Mouse (Mus musculus): ENCODE data around the gene Napepld. TPM values are rescaled to one million over a fixed set of nuclear protein-coding genes. Genes with fewer than 3 reads are reported as not detected.

Gene Napepld
- polyA plus RNA-seq, 1 experiment from 2014 or later = 2.5 TPM

GRCm38 (mm10) chr5:21658623-21659395 lies 42.4 kb downstream of the Napepld start:
- no peak overlapping the region for H3K4me2 ChIP-seq (replicated peaks)
- ATAC-seq (ENCODE audit: low FRiP score, low read depth) = peak; percentile 71
- H3K36me3 ChIP-seq = peaks cover 68% of the 10 kb centered on the region

GRCm38 (mm10) chr5:21658038-21658437 lies 43.2 kb downstream of the Napepld start:
- no peak for ATAC-seq (ENCODE audit: low FRiP score, low read depth)

More at GRCm38 (mm10) chr5:21658623-21659395, 42.4 kb downstream of the Napepld start:
- Histone ChIP-seq H3K27me3 (no peaks in the 10 kb centered on the region), H3K9ac (no peak overlapping the region), H3K9me3 (no peaks in the 10 kb centered on the region), H3K4me3 (no peak overlapping the region), H3K4me1 (no peaks in the 10 kb centered on the region), H3K27ac (no peak overlapping the region)
- WGBS = 50% methylated on average over 11 of the region's 11 CpGs

GRCm38 (mm10) chr5:21656912-21657311 lies 44.3 kb downstream of the Napepld start:
- Histone ChIP-seq H3K27me3 (no peaks in the 10 kb centered on the region), H3K36me3 (peaks cover 71% of the 10 kb centered on the region), H3K27ac (no peak overlapping the region), H3K4me2 (replicated peaks) (no peak overlapping the region), H3K4me3 (no peak overlapping the region), H3K9ac (no peak overlapping the region), H3K9me3 (no peaks in the 10 kb centered on the region), H3K4me1 (0 out of 2 replicates have a peak, but pooled peaks cover 2% of the 10 kb centered on the region)
- ATAC-seq (ENCODE audit: low FRiP score, low read depth) = no peak
- 91% methylated on average over 9 of the region's 9 CpGs for WGBS

More at GRCm38 (mm10) chr5:21658038-21658437, 43.2 kb downstream of the Napepld start:
- Histone ChIP-seq H3K36me3 (peaks cover 68% of the 10 kb centered on the region), H3K4me3 (no peak overlapping the region), H3K4me2 (replicated peaks) (no peak overlapping the region), H3K9ac (no peak overlapping the region), H3K9me3 (no peaks in the 10 kb centered on the region), H3K4me1 (no peaks in the 10 kb centered on the region), H3K27me3 (no peaks in the 10 kb centered on the region), H3K27ac (no peak overlapping the region)
- WGBS = 93% methylated on average over 6 of the region's 6 CpGs

GRCm38 (mm10) chr5:21651885-21652612 lies 49.1 kb downstream of the Napepld start:
- peak; percentile 61; the same call in 1 of the 2 replicates for ATAC-seq (ENCODE audit: low FRiP score, low read depth)
- no peaks in the 10 kb centered on the region for H3K9me3 ChIP-seq
- peaks cover 69% of the 10 kb centered on the region for H3K36me3 ChIP-seq
- no peak overlapping the region for H3K9ac ChIP-seq
- no peak overlapping the region for H3K4me3 ChIP-seq
- WGBS = 61% methylated on average over 7 of the region's 7 CpGs
- no peaks in the 10 kb centered on the region for H3K27me3 ChIP-seq
- no peak overlapping the region for H3K4me2 ChIP-seq (replicated peaks)
- no peak overlapping the region for H3K27ac ChIP-seq
- peaks cover 8% of the 10 kb centered on the region for H3K4me1 ChIP-seq

- ATAC-seq (ENCODE audit: low FRiP score, low read depth) = no peak
- Histone ChIP-seq H3K27me3 (no peaks in the 10 kb centered on the region), H3K4me3 (no peak overlapping the region), H3K4me2 (replicated peaks) (no peak overlapping the region), H3K27ac (no peak overlapping the region), H3K9ac (no peak overlapping the region), H3K9me3 (no peaks in the 10 kb centered on the region), H3K4me1 (peaks cover 15% of the 10 kb centered on the region), H3K36me3 (peaks cover 64% of the 10 kb centered on the region)
- 79% methylated on average over 2 of the region's 2 CpGs for WGBS
These were observed 50.5 kb downstream of the Napepld start for GRCm38 (mm10) chr5:21650736-21651135.

- H3K27me3 ChIP-seq = peaks cover 22% of the 10 kb centered on the region
- H3K9me3 ChIP-seq = no peaks in the 10 kb centered on the region
- H3K9ac ChIP-seq = peak overlapping the region; percentile 84
- peaks cover 12% of the 10 kb centered on the region for H3K4me1 ChIP-seq
- ATAC-seq (ENCODE audit: low FRiP score, low read depth) = peak; percentile 39; the same call in 1 of the 2 replicates
- under 1% methylated on average over 25 of the region's 25 CpGs for WGBS
- H3K27ac ChIP-seq = peak overlapping the region; percentile 82
- peak overlapping the region; percentile 82 for H3K4me3 ChIP-seq
- peaks cover 32% of the 10 kb centered on the region for H3K36me3 ChIP-seq
- peak overlapping the region; percentile 84 for H3K4me2 ChIP-seq (replicated peaks)
These were observed 55.1 kb downstream of the Napepld start for GRCm38 (mm10) chr5:21646133-21646491.

- H3K4me1 ChIP-seq = peaks cover 14% of the 10 kb centered on the region
- H3K9ac ChIP-seq = peak within 1 kb of the TSS; percentile 84
- H3K27me3 ChIP-seq = peaks cover 22% of the 10 kb centered on the region
- under 1% methylated on average over 35 of the region's 40 CpGs for WGBS
- H3K27ac ChIP-seq = peak within 1 kb of the TSS; percentile 82
- peak; percentile 99 for ATAC-seq (ENCODE audit: low FRiP score, low read depth)
- H3K9me3 ChIP-seq = no peaks in the 10 kb centered on the region
- H3K36me3 ChIP-seq = peaks cover 27% of the 10 kb centered on the region
- peak within 1 kb of the TSS; percentile 82 for H3K4me3 ChIP-seq
- peak within 1 kb of the TSS; percentile 84 for H3K4me2 ChIP-seq (replicated peaks)
These were observed 55.6 kb downstream of the Napepld start, which contains the start of the genes Fbxl13 and Armc10 for GRCm38 (mm10) chr5:21645439-21646132. Fbxl13 (minus strand) TSS chr5:21645634. Armc10 (plus strand) TSS chr5:21645813.

GRCm38 (mm10) chr5:21644891-21645438 lies 56.2 kb downstream of the Napepld start:
- Histone ChIP-seq H3K9me3 (no peaks in the 10 kb centered on the region), H3K4me3 (peak overlapping the region; percentile 82), H3K4me2 (replicated peaks) (peak overlapping the region; percentile 84), H3K9ac (peak overlapping the region; percentile 53), H3K4me1 (peaks cover 20% of the 10 kb centered on the region), H3K36me3 (peaks cover 21% of the 10 kb centered on the region), H3K27me3 (peaks cover 22% of the 10 kb centered on the region), H3K27ac (0 out of 2 replicates have a peak overlapping the region, but pooled peaks have one; percentile 39)
- whole genome bisulfite sequencing = 9% methylated on average over 14 of the region's 14 CpGs
- no peak for ATAC-seq (ENCODE audit: low FRiP score, low read depth)

- Histone ChIP-seq H3K9me3 (no peaks in the 10 kb centered on the region), H3K27me3 (peaks cover 22% of the 10 kb centered on the region), H3K9ac (no peak overlapping the region), H3K36me3 (peaks cover 7% of the 10 kb centered on the region), H3K4me1 (peaks cover 25% of the 10 kb centered on the region), H3K27ac (no peak overlapping the region), H3K4me2 (replicated peaks) (no peak overlapping the region), H3K4me3 (no peak overlapping the region)
- ATAC-seq (ENCODE audit: low FRiP score, low read depth) = no peak
- WGBS = 16% methylated on average over 1 of the region's 1 CpGs
These were observed 57.6 kb downstream of the Napepld start for GRCm38 (mm10) chr5:21643606-21644005.

- peaks cover 13% of the 10 kb centered on the region for H3K4me1 ChIP-seq
- H3K4me2 ChIP-seq (replicated peaks) = no peak overlapping the region
- H3K9ac ChIP-seq = no peak overlapping the region
- H3K4me3 ChIP-seq = no peak overlapping the region
- no peak overlapping the region for H3K27ac ChIP-seq
- no peaks in the 10 kb centered on the region for H3K36me3 ChIP-seq
- H3K27me3 ChIP-seq = peaks cover 22% of the 10 kb centered on the region
- no peaks in the 10 kb centered on the region for H3K9me3 ChIP-seq
- ATAC-seq (ENCODE audit: low FRiP score, low read depth) = no peak
- 0% methylated on average over 1 of the region's 1 CpGs for WGBS
These were observed 60.2 kb downstream of the Napepld start for GRCm38 (mm10) chr5:21640961-21641360.

GRCm38 (mm10) chr5:21625916-21626315 lies 75.3 kb downstream of the Napepld start:
- no peak overlapping the region for H3K4me3 ChIP-seq
- no peaks in the 10 kb centered on the region for H3K9me3 ChIP-seq
- no peaks in the 10 kb centered on the region for H3K36me3 ChIP-seq
- H3K27me3 ChIP-seq = no peaks in the 10 kb centered on the region
- no peak overlapping the region for H3K9ac ChIP-seq
- no peaks in the 10 kb centered on the region for H3K4me1 ChIP-seq
- no peak overlapping the region for H3K4me2 ChIP-seq (replicated peaks)
- ATAC-seq (ENCODE audit: low FRiP score, low read depth) = no peak
- no peak overlapping the region for H3K27ac ChIP-seq

Data from limb, embryonic 13.5 days (tissue).